Mouse (Mus musculus) cerebellum, adult 9-11 months (tissue): Measurements from ENCODE around the gene Arhgap6.

Experiments used
- DNase-seq: peaks from one replicate; pipeline ENCODE4 v3.0.0; 2022

Gene Arhgap6

GRCm38 (mm10) chrX:169007066-169007465 lies 212.2 kb downstream of the Arhgap6 start:
- no peak for DNase-seq

GRCm38 (mm10) chrX:169012701-169013100 lies 217.8 kb downstream of the Arhgap6 start:
- DNase-seq: no peak

GRCm38 (mm10) chrX:169034390-169034789 lies 239.5 kb downstream of the Arhgap6 start:
- DNase-seq: no peak

- peak; percentile 14 for DNase-seq
Observed at GRCm38 (mm10) chrX:169036403-169037296, 241.8 kb downstream of the Arhgap6 start.

- DNase-seq: no peak
Observed at GRCm38 (mm10) chrX:169037401-169037800, 242.5 kb downstream of the Arhgap6 start.

GRCm38 (mm10) chrX:169043872-169044271 lies 249.0 kb downstream of the Arhgap6 start:
- DNase-seq: no peak

DNA sequence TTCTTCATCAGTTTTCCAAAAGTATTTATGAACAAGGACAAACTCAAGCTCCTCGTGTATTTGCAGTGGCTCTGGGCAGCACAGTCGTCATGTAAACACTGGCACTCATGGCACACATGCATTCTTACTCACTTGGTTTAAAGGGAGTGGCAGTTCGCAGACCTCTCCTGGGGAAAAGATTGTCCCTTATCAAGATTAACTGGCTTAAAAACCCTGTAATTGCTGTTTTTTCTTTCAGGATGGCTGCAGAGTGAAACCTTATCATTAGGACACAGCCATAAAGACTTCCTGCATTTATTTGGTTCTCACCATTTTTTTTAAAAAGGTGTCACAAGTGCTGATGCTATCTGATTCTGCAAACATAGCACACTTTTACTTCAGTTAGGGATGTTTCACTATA lies 252.7 kb downstream of the Arhgap6 start:
- no peak for DNase-seq

- no peak for DNase-seq
Observed at GRCm38 (mm10) chrX:169049550-169049949, 254.7 kb downstream of the Arhgap6 start.

GRCm38 (mm10) chrX:169053907-169054476 lies 259.1 kb downstream of the Arhgap6 start:
- no peak for DNase-seq

GRCm38 (mm10) chrX:169062555-169062954 lies 267.7 kb downstream of the Arhgap6 start:
- no peak for DNase-seq

DNA sequence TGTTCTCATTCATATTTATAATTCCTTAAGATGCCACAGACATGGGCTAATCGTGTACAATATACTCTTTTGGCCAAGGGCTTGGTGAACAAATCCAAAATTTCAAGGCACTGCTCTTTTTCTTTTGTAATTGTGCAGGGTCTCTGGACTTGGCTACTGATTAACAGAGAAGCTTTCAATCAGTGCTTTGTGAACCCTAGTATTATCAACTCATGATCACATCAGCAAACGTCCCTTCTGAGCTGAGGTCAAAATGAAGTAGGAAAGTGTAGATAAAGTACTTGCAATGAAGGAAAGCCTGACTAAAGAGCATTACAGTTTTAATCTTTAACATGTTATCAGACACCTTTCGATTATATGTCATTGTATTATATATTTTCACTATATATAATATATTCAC lies 270.4 kb downstream of the Arhgap6 start:
- DNase-seq: no peak

GRCm38 (mm10) chrX:169065922-169066321 lies 271.0 kb downstream of the Arhgap6 start:
- no peak for DNase-seq

GRCm38 (mm10) chrX:169075020-169075419 lies 280.1 kb downstream of the Arhgap6 start:
- no peak for DNase-seq

DNA sequence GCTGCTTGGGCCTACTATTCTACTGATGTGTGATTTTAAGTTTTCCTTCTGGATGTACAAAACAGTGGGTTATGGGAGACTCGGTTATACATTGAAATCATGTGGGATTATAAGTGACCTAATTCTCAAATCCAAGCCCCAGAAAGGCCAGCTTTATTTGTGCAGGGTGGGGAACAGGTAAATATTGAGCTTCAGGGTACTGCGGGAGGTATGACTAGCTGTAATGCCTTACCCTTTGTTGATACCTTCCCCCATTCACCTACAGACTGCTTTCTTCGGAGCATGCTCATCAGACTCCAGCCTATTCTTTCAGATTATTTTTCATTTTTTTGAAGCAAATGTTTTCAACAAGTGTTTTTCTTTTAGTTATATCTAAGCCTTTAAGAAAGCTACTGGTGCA lies 286.7 kb downstream of the Arhgap6 start:
- no peak for DNase-seq

- DNase-seq: peak; percentile 2
Observed at GRCm38 (mm10) chrX:169085871-169086270, 291.0 kb downstream of the Arhgap6 start.

GRCm38 (mm10) chrX:169089221-169089620 lies 294.3 kb downstream of the Arhgap6 start:
- no peak for DNase-seq

DNA sequence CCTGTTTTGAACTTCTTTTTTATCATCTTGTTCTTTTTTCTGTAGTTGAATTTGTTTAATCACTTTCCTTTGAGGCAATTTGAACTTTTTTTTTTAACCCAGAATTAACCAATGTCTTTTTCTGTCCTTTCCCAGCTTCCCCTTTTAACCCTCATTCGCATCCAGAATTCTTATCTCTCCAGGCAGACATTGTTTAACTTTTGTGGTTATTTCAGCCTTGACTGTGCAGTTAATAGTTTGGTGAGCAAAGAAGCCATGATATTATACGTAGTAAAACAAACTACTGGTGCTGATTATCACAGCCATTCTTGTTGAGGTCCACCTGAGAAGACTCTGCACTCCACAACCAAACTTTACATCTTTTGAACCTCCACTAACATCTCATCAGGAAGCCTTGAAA lies 299.7 kb downstream of the Arhgap6 start:
- DNase-seq: no peak

- no peak for DNase-seq
Observed at GRCm38 (mm10) chrX:169095584-169095983, 300.7 kb downstream of the Arhgap6 start.

DNA sequence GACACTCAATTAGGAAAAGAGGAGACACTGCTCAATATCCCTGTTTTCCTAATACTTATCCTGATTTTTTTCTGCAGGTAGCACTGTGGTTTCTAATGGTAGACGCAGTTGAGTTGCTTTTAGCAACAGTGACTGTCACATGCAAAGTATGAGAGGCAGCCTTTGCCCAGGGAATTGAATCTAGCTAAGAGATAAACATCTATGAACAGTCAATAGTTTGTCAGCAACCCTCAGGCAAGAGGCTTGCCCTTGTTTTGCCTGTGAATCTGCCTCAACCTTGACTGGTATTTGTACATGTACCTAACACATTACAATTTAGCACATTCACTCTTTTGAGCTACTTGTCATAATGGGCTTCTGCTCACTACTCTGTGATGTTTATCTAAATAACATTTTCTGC lies 307.8 kb downstream of the Arhgap6 start:
- no peak for DNase-seq

- no peak for DNase-seq
Observed at GRCm38 (mm10) chrX:169106048-169106622, 311.2 kb downstream of the Arhgap6 start.

DNA sequence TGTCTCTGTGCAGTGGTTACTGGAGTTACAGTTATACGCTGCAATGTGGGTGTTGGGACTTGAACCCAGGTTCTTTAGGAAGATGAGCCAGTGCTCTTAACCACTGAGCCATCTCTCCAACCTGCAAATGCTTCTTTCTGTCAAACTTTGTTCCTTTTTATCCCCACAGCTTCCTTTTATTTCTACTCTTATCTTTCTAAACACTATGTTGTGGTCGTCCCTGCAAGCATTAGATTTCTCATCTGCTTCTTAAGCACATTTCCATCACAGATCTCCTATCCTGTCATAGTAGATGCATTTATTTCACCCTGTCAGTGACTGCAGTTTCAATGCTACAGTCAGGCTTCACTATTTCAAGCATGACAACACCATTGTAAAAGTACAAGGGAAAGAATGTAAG lies 312.5 kb downstream of the Arhgap6 start:
- no peak for DNase-seq

DNA sequence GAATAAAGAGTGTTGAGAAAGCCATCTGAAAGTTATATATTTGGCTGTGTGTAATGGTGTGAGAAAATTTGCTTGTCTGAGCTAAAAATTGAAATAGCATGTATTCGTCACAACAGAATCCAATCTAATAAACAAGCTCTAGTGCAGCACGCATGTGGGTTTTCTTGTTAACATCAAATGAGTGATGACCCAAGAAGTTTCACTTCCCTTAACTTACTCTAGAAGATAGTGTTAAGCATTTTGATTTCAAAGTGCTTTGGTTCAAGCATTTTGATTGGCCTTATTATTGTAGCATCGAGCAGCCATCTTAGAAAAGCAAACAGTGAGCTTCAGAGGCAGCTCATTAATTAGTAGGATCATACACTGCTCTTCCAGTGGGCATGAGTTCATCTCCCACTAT lies 315.1 kb downstream of the Arhgap6 start:
- no peak for DNase-seq

GRCm38 (mm10) chrX:169112662-169113061 lies 317.8 kb downstream of the Arhgap6 start:
- DNase-seq: no peak

- DNase-seq: no peak
Observed at GRCm38 (mm10) chrX:169123115-169123772, 328.3 kb downstream of the Arhgap6 start.
